Mouse (Mus musculus): ENCODE data around the gene Map4k1. TPM values are rescaled to one million over a fixed set of nuclear protein-coding genes. Genes with fewer than 3 reads are reported as not detected.

Map4k1 gene
- polyA plus RNA-seq (2012; rRNA removed), result 1.3 and 2.2 TPM in 2 replicates

GRCm38 (mm10) chr7:28981651-28982273, at the start of gene Map4k1, which contains the start of gene Eif3k:
Gene Map4k1, plus strand, starts transcription at chr7:28982050.
Gene Eif3k, minus strand, starts transcription at chr7:28981864.

GRCm38 (mm10) chr7:28961927-28962670, 19.8 kb upstream of the Map4k1 start, which contains the start of gene Actn4:
Gene Actn4, minus strand, starts transcription at chr7:28962340.

Other genes with a start within 250 kb of the Map4k1 start
- 59.5 and 86.8 TPM in 2 replicates for gene Mrps12, start 240.2 kb upstream of the Map4k1 start, polyA plus RNA-seq (2012; rRNA removed)
- gene Sars2, start 240.1 kb upstream of the Map4k1 start, polyA plus RNA-seq (2012; rRNA removed), result 16.3 and 17.0 TPM in 2 replicates
- gene Ccer2, start 225.9 kb upstream of the Map4k1 start, polyA plus RNA-seq (2012; rRNA removed), result not detected in 2 replicates
- gene Sirt2, start 215.3 kb upstream of the Map4k1 start, polyA plus RNA-seq (2012; rRNA removed), result 27.3 and 27.5 TPM in 2 replicates
- gene Nfkbib, start 214.5 kb upstream of the Map4k1 start, polyA plus RNA-seq (2012; rRNA removed), result 37.7 and 47.8 TPM in 2 replicates
- 1.2 and 2.8 TPM in 2 replicates for gene Rinl, start 193.1 kb upstream of the Map4k1 start, polyA plus RNA-seq (2012; rRNA removed)
- gene Hnrnpl, start 173.5 kb upstream of the Map4k1 start, polyA plus RNA-seq (2012; rRNA removed), result 55.2 and 66.9 TPM in 2 replicates
- 174 and 196 TPM in 2 replicates for gene Ech1, start 156.8 kb upstream of the Map4k1 start, polyA plus RNA-seq (2012; rRNA removed)
- 260 and 273 TPM in 2 replicates for gene Lgals4, start 148.2 kb upstream of the Map4k1 start, polyA plus RNA-seq (2012; rRNA removed)
- 1,372 and 1,393 TPM in 2 replicates for gene Lgals7, start 118.2 kb upstream of the Map4k1 start, polyA plus RNA-seq (2012; rRNA removed)
- gene Capn12, start 100.6 kb upstream of the Map4k1 start, polyA plus RNA-seq (2012; rRNA removed), result 1.5 and 3.3 TPM in 2 replicates
- gene Actn4, start 19.7 kb upstream of the Map4k1 start, polyA plus RNA-seq (2012; rRNA removed), result 295 and 310 TPM in 2 replicates
- gene Eif3k, start 186 bp upstream of the Map4k1 start, polyA plus RNA-seq (2012; rRNA removed), result 86.0 and 100 TPM in 2 replicates
- gene Ryr1, start 143.1 kb downstream of the Map4k1 start, polyA plus RNA-seq (2012; rRNA removed), result 2.1 and 2.3 TPM in 2 replicates
- 1.7 and 2.1 TPM in 2 replicates for gene Rasgrp4, start 152.8 kb downstream of the Map4k1 start, polyA plus RNA-seq (2012; rRNA removed)
- 23.6 and 35.1 TPM in 2 replicates for gene Fam98c, start 174.2 kb downstream of the Map4k1 start, polyA plus RNA-seq (2012; rRNA removed)
- gene Ggn, start 188.2 kb downstream of the Map4k1 start, polyA plus RNA-seq (2012; rRNA removed), result 0.84 and 1.0 TPM in 2 replicates
- 1.9 and 2.1 TPM in 2 replicates for gene Spred3, start 188.4 kb downstream of the Map4k1 start, polyA plus RNA-seq (2012; rRNA removed)
- 58.0 and 58.4 TPM in 2 replicates for gene Psmd8, start 198.7 kb downstream of the Map4k1 start, polyA plus RNA-seq (2012; rRNA removed)
- gene Catsperg1, start 232.0 kb downstream of the Map4k1 start, polyA plus RNA-seq (2012; rRNA removed), result 0.23 and 0.53 TPM in 2 replicates

All from stomach, adult 2 months (tissue).